Mouse (Mus musculus) kidney, postnatal 25 days (tissue): ENCODE data around the gene D430041D05Rik.

ENCODE experiments used
- DNase-seq, 2 experiments: peaks; one replicate each; pipeline ENCODE4 v3.0.0; 2021; ENCODE audit warnings: mixed read lengths in 2 of 2

D430041D05Rik gene

GRCm38 (mm10) chr2:104407913-104408312 lies 2.9 kb downstream of the D430041D05Rik start:
- DNase-seq, result no peak

GRCm38 (mm10) chr2:104404036-104404435 lies 6.8 kb downstream of the D430041D05Rik start:
- no peak for DNase-seq

DNA sequence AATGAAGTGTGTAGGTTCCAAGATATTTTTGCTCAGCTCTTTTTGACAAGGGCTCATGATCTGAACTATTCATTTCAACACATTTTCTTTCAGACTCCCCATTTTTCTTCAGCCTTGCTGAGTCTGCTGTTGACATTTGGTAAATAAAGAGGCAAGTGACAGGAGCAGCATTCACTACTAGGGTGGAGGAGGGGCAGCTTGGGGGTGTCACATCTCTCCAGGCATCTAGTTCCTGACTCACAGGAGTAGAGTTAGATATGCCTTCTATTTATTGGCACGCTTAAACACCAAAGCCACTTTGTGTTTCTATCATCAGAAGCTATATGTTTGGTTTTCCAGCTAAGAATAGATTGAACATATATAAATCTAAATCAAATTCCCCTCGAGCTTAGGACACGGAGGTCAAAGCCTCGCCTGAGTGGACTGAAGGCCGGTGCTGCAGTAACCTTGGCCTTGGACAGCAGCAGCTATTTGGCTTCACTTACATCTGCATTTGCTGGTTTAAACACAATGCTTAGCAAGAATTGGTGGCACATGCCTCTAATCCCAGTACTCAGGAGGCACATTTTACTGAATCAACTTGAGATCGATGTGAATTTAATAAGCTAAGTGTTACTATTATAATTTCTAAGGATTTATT lies 12.0 kb downstream of the D430041D05Rik start:
- DNase-seq, result no peak

- DNase-seq, result no peak
These were observed 14.9 kb downstream of the D430041D05Rik start for GRCm38 (mm10) chr2:104395961-104396360.

GRCm38 (mm10) chr2:104394769-104395168 lies 16.0 kb downstream of the D430041D05Rik start:
- no peak for DNase-seq

DNA sequence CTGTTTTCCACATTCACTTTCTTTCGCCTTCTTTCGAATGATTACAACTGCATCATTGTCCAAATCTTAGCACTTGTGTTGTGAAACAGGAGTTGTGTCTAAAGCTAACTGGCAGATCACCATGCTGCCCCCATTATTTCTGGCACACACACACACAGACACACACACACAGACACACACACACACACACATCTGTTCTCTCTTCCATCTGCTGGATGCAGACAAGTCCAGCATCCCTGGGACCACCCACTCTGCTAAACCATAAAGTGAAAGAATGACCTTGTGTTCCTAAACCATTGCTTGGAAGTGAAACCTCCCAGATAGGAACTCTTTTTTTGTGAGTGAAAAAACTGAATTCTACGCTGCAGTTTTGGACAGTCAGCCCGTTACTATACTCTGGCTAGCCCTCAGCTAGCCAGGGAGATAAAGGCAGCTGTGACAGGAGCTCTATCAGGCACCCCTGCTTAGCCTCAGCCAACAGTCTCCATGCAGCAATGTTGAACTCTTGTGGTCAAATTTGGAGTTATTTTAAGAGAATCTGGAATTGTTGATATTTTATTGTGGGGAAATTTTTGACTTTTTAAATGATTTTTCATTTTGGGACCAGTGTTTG lies 18.0 kb downstream of the D430041D05Rik start:
- DNase-seq, result no peak

GRCm38 (mm10) chr2:104389231-104389630 lies 21.6 kb downstream of the D430041D05Rik start:
- no peak for DNase-seq

GRCm38 (mm10) chr2:104385941-104386340 lies 24.9 kb downstream of the D430041D05Rik start:
- DNase-seq, result no peak

GRCm38 (mm10) chr2:104383589-104383988 lies 27.2 kb downstream of the D430041D05Rik start:
- DNase-seq, result no peak

DNA sequence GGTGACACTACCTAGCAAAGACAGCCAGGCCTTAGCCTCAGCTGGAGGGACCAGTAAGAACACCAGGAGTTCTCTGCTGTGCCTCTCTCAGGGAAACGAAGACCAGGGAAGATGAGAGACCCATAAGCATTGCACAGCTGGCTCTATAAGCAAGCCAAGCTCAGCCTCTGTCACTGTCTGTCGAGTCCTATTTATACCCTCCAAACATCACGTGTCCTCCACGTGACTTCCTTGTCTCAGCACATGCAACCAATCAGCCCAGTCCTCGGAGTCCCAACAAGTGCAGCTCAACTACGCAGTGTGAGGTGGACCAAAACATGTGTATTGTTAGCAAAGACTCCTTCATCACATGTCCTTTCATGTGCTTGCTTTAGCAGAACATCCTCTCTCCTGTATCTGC lies 28.0 kb downstream of the D430041D05Rik start:
- DNase-seq, result no peak

GRCm38 (mm10) chr2:104379304-104379703 lies 31.5 kb downstream of the D430041D05Rik start:
- peak in 1 of 2 experiments; percentile 23 for DNase-seq

DNA sequence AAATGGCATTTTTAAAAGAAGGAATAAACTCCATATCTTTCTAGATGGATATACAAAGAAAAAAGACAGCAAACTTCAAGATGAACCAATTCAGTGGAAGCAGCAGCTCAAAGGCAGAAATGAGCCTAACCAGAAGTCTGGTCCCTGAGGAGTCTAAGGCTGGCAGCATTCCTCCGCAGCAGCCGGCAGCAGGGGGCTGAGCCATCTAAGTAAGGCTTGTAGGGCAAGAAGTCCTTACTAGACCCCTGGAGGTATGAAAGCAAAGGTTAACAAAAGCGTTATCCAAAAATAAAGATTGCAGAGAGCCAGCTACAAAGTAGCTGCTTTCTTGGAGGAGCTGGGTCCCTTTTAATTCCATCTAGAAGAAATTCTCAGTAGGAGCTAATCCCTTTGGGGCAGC lies 32.0 kb downstream of the D430041D05Rik start:
- DNase-seq, result no peak

GRCm38 (mm10) chr2:104377990-104378389 lies 32.8 kb downstream of the D430041D05Rik start:
- DNase-seq, result peak; percentile 12 to 65

GRCm38 (mm10) chr2:104372156-104372555 lies 38.7 kb downstream of the D430041D05Rik start:
- DNase-seq, result no peak

GRCm38 (mm10) chr2:104371606-104372130 lies 39.1 kb downstream of the D430041D05Rik start:
- DNase-seq, result no peak

DNA sequence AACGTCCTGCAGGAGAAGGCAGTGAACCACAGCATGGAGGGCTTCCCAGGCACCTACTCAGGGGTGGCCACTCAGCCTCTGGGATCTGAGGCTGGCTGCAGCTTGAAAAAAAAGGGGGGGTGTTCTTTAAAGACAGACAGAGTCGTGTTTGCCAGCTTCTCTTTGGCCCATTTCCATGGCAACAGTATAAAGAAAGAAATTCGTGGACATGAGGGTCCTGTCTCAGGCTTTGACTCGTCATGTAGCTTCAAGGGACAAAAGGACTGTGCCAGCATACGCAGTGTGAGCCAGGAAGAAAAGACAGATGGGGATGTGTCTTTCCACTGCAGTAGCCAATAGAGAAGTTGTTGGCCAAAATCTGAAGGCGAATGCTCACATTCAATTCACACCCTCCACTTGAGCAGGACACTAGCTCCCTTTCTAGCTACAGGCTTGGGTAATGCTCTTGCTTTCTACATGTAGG lies 42.9 kb downstream of the D430041D05Rik start:
- DNase-seq, result peak in 1 of 2 experiments; percentile 13

DNA sequence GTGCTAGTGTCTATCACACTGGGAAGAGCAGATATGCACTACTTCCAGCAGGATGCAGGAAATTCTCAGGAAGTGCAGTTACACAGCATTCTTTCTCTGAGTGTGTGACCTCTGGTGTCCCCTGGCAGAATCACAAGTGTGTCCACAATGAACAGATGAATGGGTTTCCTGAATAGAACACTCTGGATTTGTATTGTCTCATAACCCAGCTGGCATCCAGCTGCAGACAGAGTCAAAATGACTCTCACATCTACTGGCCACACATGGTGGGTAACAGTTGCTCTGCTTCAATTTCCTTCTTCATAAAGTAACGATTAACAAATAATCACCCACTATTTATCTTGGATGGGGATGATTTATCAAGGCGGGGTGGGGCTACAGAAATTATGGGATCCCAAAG lies 43.5 kb downstream of the D430041D05Rik start:
- peak in 1 of 2 experiments; percentile 18 for DNase-seq

- DNase-seq, result no peak
These were observed 51.5 kb downstream of the D430041D05Rik start for GRCm38 (mm10) chr2:104359305-104359704.

DNA sequence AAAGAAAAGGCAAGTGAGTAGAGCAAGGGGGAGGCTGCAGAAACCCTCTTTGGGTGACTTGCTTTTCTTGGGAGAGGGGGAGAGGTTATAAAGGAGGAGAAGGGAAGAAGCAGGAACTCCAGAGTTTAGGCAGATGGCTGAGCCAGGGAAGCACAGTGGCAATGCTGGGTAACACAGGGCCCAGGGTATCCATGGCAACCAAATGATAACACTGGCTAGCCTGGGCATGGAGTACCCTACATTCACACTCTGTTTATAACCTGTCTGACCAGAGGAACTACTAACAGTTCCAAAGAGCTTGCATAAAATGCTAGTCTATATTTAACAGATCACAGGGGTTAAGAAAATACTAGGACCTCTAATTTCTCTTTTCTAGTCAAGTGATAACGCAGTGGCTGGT lies 51.9 kb downstream of the D430041D05Rik start:
- no peak for DNase-seq

GRCm38 (mm10) chr2:104356531-104356930 lies 54.3 kb downstream of the D430041D05Rik start:
- DNase-seq, result no peak

DNA sequence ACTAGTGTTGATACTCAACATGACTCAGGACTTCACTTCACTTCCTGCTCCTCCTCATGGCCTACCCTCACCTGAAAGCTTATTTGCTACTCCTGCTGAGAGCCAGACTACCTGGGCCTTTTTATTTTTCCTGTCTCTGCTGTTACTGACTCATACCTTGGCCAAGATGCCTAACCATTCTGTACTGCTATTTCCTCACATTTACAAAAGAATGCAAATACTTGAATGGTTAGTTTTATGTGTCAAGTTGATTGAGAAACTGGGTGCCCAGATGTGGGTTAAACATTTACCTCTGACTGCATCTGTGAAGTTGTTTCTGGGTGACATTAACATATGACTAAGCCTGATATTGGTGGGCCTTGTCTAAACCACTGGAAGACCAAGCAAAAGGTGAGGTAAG lies 56.7 kb downstream of the D430041D05Rik start:
- no peak for DNase-seq

DNA sequence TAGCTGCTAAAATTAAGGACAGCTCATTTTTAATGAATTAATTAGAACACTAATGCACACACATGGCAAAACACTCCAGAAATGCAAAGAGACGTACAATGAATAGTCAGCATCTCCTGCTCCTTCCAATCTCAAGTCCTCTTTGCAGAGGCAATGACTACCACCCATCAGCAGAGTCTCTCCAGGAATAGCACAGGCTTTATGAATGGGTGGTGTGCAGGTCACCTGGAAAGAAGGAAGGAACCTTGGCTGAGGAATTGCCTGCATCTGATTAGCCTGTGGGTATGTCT lies 58.7 kb downstream of the D430041D05Rik start:
- DNase-seq, result no peak

DNA sequence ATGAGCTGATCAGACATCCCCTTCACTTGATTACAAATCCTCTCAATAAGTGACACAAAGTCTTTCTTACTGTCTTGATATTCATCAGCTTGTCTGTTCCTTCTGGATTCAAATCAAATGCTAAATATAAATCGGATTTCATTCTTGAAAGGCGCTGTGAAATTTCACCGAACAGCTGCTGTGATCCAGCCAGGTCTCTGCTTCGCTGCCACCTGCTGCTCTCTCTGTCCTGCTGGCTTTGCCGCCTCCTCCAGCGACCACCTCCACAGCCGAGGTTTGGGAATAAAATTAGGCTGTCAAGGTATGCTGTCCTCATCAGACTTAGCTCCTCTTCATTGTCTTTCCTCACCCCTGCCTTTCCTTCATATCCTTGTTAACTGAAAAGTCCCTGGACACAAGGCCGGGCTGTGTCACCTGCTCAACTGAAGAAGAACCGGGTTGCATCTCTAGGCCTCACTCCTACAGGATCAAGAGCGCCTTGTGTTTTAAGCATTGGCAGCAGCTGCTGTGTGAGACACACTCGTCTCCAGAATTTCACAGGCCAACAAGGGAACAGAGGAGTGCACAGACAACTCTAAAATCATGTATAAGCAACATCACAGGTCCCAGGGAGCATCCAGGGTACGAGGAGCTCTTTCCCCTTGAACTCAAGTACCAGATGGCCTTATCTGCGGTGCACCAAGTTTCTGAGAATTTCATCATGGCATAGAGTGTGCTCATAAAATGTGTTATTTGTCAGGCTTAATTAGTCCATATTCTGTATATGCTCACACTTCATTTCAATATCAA lies 59.2 kb downstream of the D430041D05Rik start:
- no peak for DNase-seq

DNA sequence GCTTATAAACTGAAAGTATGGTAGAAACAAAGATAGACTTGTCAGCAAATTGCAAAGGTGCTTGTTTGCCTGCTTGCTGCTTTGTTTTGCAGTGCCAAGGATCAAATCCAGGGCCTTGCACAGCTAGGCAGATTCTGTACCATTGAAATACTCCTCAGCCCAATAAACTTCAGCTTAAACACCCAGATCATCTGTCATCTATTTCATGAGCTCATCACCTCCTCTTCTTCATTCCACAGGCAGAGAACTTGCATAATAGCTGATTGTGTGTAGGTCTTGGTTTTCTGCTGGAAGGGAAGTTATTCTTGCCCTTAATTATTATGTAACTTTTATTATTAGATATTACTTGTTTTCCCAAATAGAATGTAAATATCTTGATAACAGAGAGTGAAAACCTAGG lies 73.2 kb downstream of the D430041D05Rik start:
- no peak for DNase-seq
